Mouse (Mus musculus) testis, adult 2 months (tissue): ENCODE results near the gene Rnf121.

ENCODE experiments used
- CTCF ChIP-seq: fragments of 200-500 bp; IDR thresholded peaks from 2 replicates; pipeline ENCODE4 v1.5.1; 2012; ENCODE audit warnings: low read depth, mild to moderate bottlenecking, inconsistent platforms, low read length, moderate library complexity; ENCODE audit not compliant: control insufficient read depth, insufficient read depth, insufficient replicate concordance
- POLR2A ChIP-seq: fragments of 200-500 bp; IDR thresholded peaks from 2 replicates; pipeline ENCODE4 v1.6.1; 2012; ENCODE audit warnings: low read depth, mild to moderate bottlenecking, inconsistent platforms, low read length, moderate library complexity; ENCODE audit not compliant: control insufficient read depth

DNA sequence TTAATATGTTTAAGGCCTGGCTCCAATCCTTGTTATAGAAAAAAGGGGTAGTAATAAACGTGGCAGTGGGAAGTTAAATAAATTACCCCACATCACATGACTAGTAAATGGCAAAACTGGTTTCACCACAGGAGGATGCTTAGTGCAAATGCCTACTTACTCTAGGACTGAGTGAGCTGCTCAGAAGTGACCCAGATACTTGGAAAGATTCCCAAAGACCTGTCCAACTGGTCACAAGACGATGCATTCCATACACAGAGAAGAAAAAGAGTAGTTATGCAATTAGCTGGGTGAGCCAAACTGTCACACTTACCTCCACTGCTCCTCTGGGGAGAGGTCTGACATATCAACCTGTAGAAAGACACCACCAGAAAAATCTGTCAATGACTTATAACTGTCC, 23.0 kb downstream of the Rnf121 start:
- TF ChIP-seq POLR2A = no peak
- no peak for TF ChIP-seq CTCF
